Mouse (Mus musculus): Measurements from ENCODE around the gene Slco2a1. TPM values are rescaled to one million over a fixed set of nuclear protein-coding genes. Genes with fewer than 3 reads are reported as not detected.
A peak's percentile ranks its signal among the peaks of the same experiment; 100 is the strongest.

Slco2a1 gene
- total RNA-seq (2021): 1 to 10 TPM; 2.2 to 3.9 TPM
- polyA plus RNA-seq (2012; rRNA removed): 6.9 and 7.1 TPM in 2 replicates
- long read RNA-seq, full-length matches to known transcripts: 2 of 3 reads
- long read RNA-seq, partial matches to known transcripts: 1 of 3 reads
- long read RNA-seq, other reads (novel, unspliced or antisense): 0 of 3 reads

- DNase-seq: no peak
Observed at GRCm38 (mm10) chr9:102988462-102988861, at the start of gene Slco2a1. Gene Slco2a1, plus strand, starts transcription at chr9:102988712.

DNA sequence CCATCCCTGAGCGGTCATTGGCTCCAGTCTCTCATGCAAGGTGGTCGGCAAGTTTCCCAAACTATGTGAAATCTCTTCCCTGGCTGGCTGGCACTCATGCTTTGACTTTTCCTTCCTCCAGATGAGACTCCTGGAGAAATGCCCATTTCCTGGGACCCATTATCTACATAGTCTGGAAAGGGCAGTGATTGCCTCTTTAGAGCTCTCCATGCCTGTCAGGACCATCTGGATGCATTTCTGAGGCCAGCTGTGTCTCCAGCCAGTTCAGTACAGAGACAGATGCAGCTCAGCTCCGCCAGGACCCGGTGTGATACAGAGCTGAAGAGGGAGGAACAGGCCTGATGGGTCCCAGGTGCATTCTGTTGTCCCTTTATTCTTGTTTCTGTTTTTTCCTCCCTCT, 46.3 kb upstream of the Slco2a1 start:
- no peak for DNase-seq

DNA sequence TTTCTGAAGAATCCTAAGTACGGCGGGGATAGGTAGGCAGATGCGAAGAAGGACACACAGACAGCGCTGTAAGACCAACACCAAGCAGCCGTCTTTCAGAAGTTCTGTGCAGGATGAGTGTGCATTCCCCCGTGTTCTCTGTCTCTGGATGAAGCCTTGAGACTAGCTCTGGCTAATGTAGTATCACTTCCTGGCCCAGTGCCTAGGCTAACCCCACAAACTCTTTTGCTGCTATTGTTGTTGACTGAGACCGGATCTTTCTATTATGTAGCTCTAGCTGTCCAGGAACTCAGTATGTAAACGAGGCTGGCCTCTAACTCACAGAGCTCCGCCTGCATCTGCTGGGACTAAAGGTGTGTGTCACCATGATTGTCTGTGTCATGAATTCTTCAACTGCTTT, 43.6 kb upstream of the Slco2a1 start:
- no peak for DNase-seq

GRCm38 (mm10) chr9:102946469-102947015, 42.0 kb upstream of the Slco2a1 start:
- DNase-seq: no peak

- DNase-seq: no peak
Observed at GRCm38 (mm10) chr9:102948706-102949105, 39.8 kb upstream of the Slco2a1 start.

DNA sequence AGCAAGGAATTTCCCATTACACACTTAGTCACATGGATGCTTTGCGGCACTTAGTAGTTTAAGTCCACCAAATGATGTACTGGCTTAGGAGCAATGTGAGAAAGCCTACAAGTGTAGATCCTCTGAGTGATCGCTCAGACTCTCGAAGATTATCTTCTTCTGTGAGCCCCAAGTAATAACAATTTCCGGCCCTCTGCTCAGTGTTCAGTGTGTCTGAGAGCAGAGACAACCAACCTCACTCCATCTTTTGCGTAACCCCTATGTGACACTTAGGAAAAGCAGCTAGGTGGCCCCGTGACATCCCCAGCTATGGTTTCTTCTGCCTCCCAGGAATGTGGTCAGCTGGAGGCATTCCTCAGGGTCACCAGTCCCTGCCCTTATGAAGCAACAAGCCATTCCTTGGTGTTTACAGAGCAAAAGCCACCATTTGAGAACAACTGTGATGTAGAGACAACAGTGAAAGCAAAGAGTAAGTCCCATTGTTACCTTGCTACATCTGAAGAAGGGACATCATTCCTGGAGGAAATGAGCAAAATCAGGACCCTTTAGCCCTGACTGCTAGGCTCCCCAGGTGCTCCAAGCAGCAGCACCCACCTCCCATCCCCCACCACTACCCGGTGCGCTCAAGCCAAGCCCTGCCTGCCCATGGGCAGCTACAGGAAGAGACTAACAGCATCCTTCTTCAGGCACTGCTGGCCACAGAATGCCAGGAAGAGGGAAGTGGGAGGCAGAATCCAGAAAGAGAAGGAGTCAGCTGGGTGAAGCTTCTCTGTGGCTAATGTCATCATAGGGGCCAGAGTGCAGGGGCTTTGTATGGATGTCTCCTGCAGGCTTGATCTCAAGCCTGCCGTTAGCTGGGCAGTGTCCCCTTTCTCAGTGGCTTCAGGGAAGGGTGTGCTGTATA, 37.2 kb upstream of the Slco2a1 start:
- no peak for DNase-seq

GRCm38 (mm10) chr9:102955866-102956265, 32.6 kb upstream of the Slco2a1 start:
- DNase-seq: no peak

GRCm38 (mm10) chr9:102958703-102959102, 29.8 kb upstream of the Slco2a1 start:
- peak; percentile 60 for DNase-seq

DNA sequence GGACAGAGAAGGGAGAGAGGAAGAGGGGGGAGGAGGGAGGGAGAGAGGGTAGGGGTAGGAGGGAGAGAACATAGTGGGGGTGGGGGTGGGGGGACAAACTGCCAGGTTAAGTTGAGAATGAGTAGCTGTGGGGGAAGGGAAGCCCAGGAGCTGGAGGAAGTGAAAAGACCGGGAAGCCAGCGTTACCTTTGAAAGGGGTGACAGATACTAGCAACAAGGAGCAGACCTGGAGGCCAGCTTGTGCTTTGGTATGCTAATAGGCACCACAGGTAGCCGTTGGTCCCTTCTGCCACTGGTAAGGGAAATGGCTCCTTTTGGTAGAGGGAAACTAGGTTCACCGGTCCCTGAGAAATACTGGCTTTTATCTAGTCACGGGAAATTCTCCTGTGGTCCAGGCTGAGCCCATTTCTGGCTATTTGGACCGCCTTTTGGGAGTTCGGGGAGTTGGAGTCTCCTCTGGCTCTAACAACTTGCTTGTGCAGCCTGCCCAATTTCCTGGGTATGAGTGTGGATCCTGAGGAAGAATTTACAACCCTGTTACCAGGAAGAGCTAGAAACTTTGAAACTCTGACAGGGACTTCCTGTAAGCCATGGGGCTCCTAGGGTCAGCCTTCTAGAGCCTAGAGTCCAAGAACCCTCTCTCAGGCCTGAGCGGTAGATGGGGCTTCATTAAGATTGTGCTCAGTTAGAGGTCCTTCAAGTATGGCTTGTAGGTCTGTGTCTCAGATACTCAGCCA, 27.0 kb upstream of the Slco2a1 start:
- DNase-seq: no peak

- no peak for DNase-seq
Observed at GRCm38 (mm10) chr9:102962093-102962788, 26.3 kb upstream of the Slco2a1 start.

- no peak for DNase-seq
Observed at GRCm38 (mm10) chr9:102963321-102963720, 25.2 kb upstream of the Slco2a1 start.

DNA sequence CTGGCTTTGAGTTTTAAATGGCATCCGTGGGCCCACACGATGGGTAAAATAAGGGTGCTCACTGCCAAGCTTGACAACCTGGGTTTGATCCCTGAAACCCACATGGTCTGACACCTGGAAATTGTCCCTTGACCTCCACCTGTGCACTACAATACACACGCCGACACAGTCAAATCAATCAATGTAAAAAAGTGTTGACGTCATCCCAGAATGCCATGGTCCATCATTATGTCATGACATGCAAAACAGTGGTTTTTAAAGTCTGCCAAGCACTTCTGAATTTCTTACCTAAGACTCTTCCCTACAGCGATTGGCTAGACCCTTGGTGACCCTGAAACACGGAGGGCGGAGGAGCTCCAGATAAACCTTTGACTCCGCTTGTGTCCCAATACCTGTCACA, 23.9 kb upstream of the Slco2a1 start:
- no peak for DNase-seq

GRCm38 (mm10) chr9:102972393-102973050, 16.0 kb upstream of the Slco2a1 start:
- DNase-seq: peak; percentile 34

GRCm38 (mm10) chr9:102975887-102976286, 12.6 kb upstream of the Slco2a1 start:
- no peak for DNase-seq

GRCm38 (mm10) chr9:102977090-102977489, 11.4 kb upstream of the Slco2a1 start:
- no peak for DNase-seq

DNA sequence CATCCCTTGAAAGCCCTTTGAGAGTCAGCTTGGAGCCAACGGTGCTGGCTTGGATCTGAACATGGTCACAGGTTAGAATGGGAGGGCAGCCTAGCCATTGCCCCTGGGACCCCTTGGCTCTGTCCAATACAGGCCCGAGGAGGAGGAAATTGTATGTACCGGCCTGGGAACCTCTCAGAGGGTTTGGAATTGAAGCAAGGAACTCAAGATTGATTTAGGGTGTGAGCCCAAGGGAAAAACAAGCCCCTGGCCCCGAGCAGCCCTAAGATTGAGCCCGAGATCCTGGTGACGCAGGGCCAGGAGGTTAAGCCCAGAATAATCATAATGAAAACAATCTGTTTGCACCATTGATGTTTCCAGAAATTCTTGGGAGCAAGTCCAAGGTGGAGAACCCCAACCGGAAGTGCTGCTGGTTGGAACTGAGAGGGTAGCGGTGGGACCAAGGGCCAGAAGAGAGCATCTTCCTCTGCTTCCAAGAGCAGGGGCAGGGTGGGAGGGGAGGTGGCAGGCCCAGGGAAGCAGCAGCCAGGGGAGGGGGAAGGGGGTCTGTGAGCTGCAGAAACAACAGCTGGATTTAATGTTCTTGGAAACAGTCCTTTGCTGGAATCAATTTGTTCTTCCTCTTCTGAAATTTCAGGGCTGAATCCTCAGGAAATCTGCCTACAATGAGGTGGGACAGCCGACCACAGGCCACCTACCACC, 10.6 kb upstream of the Slco2a1 start:
- DNase-seq: peak; percentile 23

DNA sequence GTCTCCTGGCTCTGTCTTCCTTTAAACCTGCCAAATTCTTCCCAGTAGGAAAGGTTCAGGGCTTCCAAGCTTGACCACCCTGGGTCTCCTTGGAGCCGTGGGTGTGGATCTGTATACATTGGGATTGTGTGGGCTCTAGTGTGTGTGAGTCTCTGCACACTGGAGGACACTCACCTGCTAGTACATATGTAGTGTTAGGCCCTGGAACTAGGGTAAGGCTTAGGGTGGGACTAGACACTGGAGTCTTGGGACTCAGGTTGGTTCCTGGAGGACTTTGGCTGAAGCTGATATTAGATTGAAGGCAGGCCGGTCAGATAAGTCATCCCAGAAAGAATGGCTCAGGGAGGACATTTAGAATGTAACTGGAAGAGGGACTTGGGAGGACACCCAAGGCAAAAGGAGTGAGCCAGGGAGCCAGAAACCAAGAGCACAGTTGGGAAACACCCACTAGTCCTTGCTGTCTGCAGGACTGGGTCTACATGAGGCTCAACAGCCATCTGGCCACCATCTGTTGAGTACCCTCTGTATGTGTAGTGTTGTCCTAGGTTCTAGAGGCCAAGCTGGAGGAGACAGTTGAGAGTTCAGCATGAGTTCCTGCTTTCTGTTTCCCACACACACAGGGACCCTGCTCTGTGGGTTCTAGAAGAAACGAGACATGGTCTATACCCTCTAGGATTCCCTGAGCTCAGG, 9.4 kb upstream of the Slco2a1 start:
- no peak for DNase-seq

- DNase-seq: no peak
Observed at GRCm38 (mm10) chr9:102979956-102980355, 8.6 kb upstream of the Slco2a1 start.

- no peak for DNase-seq
Observed at GRCm38 (mm10) chr9:102980420-102980819, 8.1 kb upstream of the Slco2a1 start.

DNA sequence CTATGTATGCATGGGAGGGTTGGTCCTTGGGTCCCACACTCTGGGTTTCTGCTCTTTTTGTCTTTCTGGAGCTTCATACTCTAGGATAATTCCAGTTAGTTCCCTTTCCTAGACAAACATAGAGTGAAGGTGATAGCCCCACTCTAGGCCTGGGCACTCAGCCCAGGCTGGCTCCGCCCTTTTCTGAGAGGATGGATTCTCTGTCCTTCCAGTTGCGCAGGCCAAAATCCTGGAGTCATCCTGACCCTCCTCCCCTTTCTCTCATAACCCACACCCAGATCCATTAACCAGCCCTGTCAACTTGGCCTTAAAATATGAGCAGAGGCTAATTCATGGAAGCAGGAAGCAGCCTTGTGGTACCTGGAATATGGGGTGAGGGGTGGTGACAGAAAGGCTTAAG, 6.7 kb upstream of the Slco2a1 start:
- no peak for DNase-seq
